Mouse (Mus musculus) limb, embryonic 11.5 days (tissue): ENCODE data around the gene Skil. TPM values are rescaled to one million over a fixed set of nuclear protein-coding genes. Genes with fewer than 3 reads are reported as not detected.

Source experiments
- ATAC-seq: fragments of 200-750 bp; cut with Nextera tagmentation; 2 replicates; pipeline ENCODE4 v1.8.0; 2017; ENCODE audit warnings: low read depth; ENCODE audit not compliant: insufficient number of reproducible peaks, low FRiP score, low TSS enrichment
- DNase-seq: peaks from one replicate; pipeline ENCODE4 v3.0.0-alpha.2; 2015; ENCODE audit warnings: low spot score
- H3K27ac ChIP-seq: fragments of 300-500 bp; sonication (generic); replicated peaks from 2 replicates; pipeline ENCODE4 v1.5.1; 2014; ENCODE audit warnings: low read depth, mild to moderate bottlenecking, low read length
- H3K27me3 ChIP-seq: fragments of 300-500 bp; sonication (generic); 2 replicates; pipeline ENCODE4 v1.6.1; 2014; ENCODE audit warnings: mild to moderate bottlenecking, low read length, mixed read lengths; ENCODE audit not compliant: control insufficient read depth, insufficient read depth
- H3K36me3 ChIP-seq: fragments of 300-500 bp; sonication (generic); 2 replicates; pipeline ENCODE4 v1.6.1; 2014; ENCODE audit warnings: mild to moderate bottlenecking, low read length, moderate library complexity, mixed read lengths; ENCODE audit not compliant: control insufficient read depth, insufficient read depth
- H3K4me1 ChIP-seq: fragments of 300-500 bp; sonication (generic); 2 replicates; pipeline ENCODE4 v1.6.1; 2014; ENCODE audit warnings: low read length, mixed read lengths; ENCODE audit not compliant: control insufficient read depth, insufficient read depth
- H3K4me2 ChIP-seq: fragments of 300-500 bp; sonication (generic); 2 replicates; pipeline ENCODE4 v1.6.1; 2014; ENCODE audit warnings: low read depth, mild to moderate bottlenecking, moderate library complexity; ENCODE audit not compliant: severe bottlenecking
- H3K4me3 ChIP-seq: fragments of 300-500 bp; sonication (generic); 2 replicates; pipeline ENCODE4 v1.5.1; 2014; ENCODE audit warnings: low read depth, low read length
- H3K9ac ChIP-seq: fragments of 300-500 bp; sonication (generic); 2 replicates; pipeline ENCODE4 v1.6.1; 2014; ENCODE audit warnings: mild to moderate bottlenecking, low read length
- H3K9me3 ChIP-seq: fragments of 300-500 bp; sonication (generic); 2 replicates; pipeline ENCODE4 v1.6.1; 2016; ENCODE audit warnings: low read length; ENCODE audit not compliant: control insufficient read depth
- WGBS: fragments of 180-500 bp; shearing (Covaris S2); extraction: QIAGEN DNeasy Blood & Tissue Kit; methylation state at CpG from one replicate; pipeline ENCODE4 v1.1.7; 2014; 5-methylcytosine and 5-hydroxymethylcytosine counted together
- polyA plus RNA-seq: library from polyadenylated mRNA; unstranded; fragments of >200 nt; fragmentation: Nextera tagmentation; extraction: Ambion mirVana; gene quantifications from 2 replicates; pipeline ENCODE4 v1.2.1, GENCODE M21; 2014

Skil gene
- polyA plus RNA-seq, 1 experiment from 2014 or later, result 33.5 TPM

- 3% methylated on average over 30 of the region's 30 CpGs for WGBS
- peak; percentile 93 for ATAC-seq
- H3K36me3 ChIP-seq, result no peaks in the 10 kb centered on the region
- H3K9ac ChIP-seq, result peak overlapping the region; percentile 58
- H3K9me3 ChIP-seq, result no peaks in the 10 kb centered on the region
- H3K4me3 ChIP-seq, result peak overlapping the region; percentile 32
- peak overlapping the region; percentile 52 for H3K4me2 ChIP-seq
- no peaks in the 10 kb centered on the region for H3K4me1 ChIP-seq
- peak overlapping the region; percentile 58; the same call in 1 of the 2 replicates for H3K27ac ChIP-seq
- DNase-seq, result peak; percentile 82
- H3K27me3 ChIP-seq, result no peaks in the 10 kb centered on the region
Measured at GRCm38 (mm10) chr3:31056651-31057627, 37.9 kb upstream of the Skil start.

GRCm38 (mm10) chr3:31060745-31061102 is 34.1 kb upstream of the Skil start:
- Histone ChIP-seq H3K9me3 (no peaks in the 10 kb centered on the region), H3K9ac (no peak overlapping the region), H3K4me2 (no peak overlapping the region), H3K27me3 (no peaks in the 10 kb centered on the region), H3K4me3 (no peak overlapping the region), H3K4me1 (no peaks in the 10 kb centered on the region), H3K27ac (no peak overlapping the region), H3K36me3 (no peaks in the 10 kb centered on the region)
- ATAC-seq (no peak), DNase-seq (no peak)
- WGBS, result 84% methylated on average over 8 of the region's 8 CpGs

GRCm38 (mm10) chr3:31061103-31061785 is 33.6 kb upstream of the Skil start:
- Histone ChIP-seq H3K27ac (no peak overlapping the region), H3K4me2 (no peak overlapping the region)
- DNase-seq, result no peak

GRCm38 (mm10) chr3:31061786-31062120 is 33.1 kb upstream of the Skil start:
- Histone ChIP-seq H3K4me2 (no peak overlapping the region), H3K4me3 (no peak overlapping the region), H3K36me3 (no peaks in the 10 kb centered on the region), H3K27me3 (no peaks in the 10 kb centered on the region), H3K9me3 (no peaks in the 10 kb centered on the region), H3K9ac (no peak overlapping the region), H3K4me1 (no peaks in the 10 kb centered on the region), H3K27ac (no peak overlapping the region)
- DNase-seq, result no peak
- ATAC-seq, result no peak
- 80% methylated on average over 4 of the region's 4 CpGs for WGBS

More at GRCm38 (mm10) chr3:31061103-31061785, 33.6 kb upstream of the Skil start:
- H3K9me3 ChIP-seq, result no peaks in the 10 kb centered on the region
- H3K4me1 ChIP-seq, result no peaks in the 10 kb centered on the region
- H3K4me3 ChIP-seq, result no peak overlapping the region
- no peak overlapping the region for H3K9ac ChIP-seq
- no peaks in the 10 kb centered on the region for H3K27me3 ChIP-seq
- no peak for ATAC-seq
- WGBS, result 78% methylated on average over 20 of the region's 20 CpGs
- H3K36me3 ChIP-seq, result no peaks in the 10 kb centered on the region

- Histone ChIP-seq H3K9ac (no peak overlapping the region), H3K27ac (no peak overlapping the region), H3K36me3 (no peaks in the 10 kb centered on the region), H3K9me3 (no peaks in the 10 kb centered on the region), H3K4me1 (no peaks in the 10 kb centered on the region), H3K4me2 (no peak overlapping the region), H3K4me3 (no peak overlapping the region), H3K27me3 (no peaks in the 10 kb centered on the region)
- 91% methylated on average over 7 of the region's 7 CpGs for WGBS
- ATAC-seq (no peak), DNase-seq (no peak)
Measured at GRCm38 (mm10) chr3:31062325-31062724, 32.5 kb upstream of the Skil start.

GRCm38 (mm10) chr3:31068482-31068881 is 26.4 kb upstream of the Skil start:
- no peak for ATAC-seq

GRCm38 (mm10) chr3:31071804-31072203 is 23.1 kb upstream of the Skil start:
- Histone ChIP-seq H3K27me3 (no peaks in the 10 kb centered on the region), H3K4me3 (no peak overlapping the region), H3K36me3 (no peaks in the 10 kb centered on the region), H3K4me1 (no peaks in the 10 kb centered on the region), H3K27ac (no peak overlapping the region), H3K9ac (no peak overlapping the region), H3K4me2 (no peak overlapping the region), H3K9me3 (no peaks in the 10 kb centered on the region)
- 87% methylated on average over 14 of the region's 14 CpGs for WGBS
- no peak for DNase-seq
- no peak for ATAC-seq

More at GRCm38 (mm10) chr3:31068482-31068881, 26.4 kb upstream of the Skil start:
- Histone ChIP-seq H3K27ac (no peak overlapping the region), H3K9me3 (no peaks in the 10 kb centered on the region), H3K27me3 (no peaks in the 10 kb centered on the region), H3K4me3 (no peak overlapping the region), H3K4me1 (no peaks in the 10 kb centered on the region), H3K4me2 (no peak overlapping the region), H3K9ac (no peak overlapping the region), H3K36me3 (no peaks in the 10 kb centered on the region)
- WGBS, result 88% methylated on average over 7 of the region's 7 CpGs
- no peak for DNase-seq

DNA sequence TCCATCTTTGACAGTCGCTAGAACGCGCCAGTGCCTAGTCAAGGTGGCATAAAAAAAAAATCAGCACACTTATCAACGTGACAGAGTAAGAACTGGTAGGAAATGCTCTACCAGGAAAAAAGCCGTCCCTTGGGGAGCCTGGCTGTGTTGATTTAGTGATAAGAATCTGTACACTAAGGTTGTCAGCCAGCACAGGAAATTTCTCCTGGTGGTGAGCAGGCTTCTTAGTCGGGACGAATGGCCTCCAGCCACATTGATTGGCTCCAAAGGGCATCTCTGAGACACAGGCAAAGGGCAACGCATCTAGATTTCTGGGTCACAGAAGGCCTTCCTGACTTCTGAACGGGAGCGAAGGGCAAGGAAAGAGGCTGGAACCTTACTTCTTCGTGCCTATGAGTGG is 19.1 kb upstream of the Skil start:
- Histone ChIP-seq H3K27ac (no peak overlapping the region), H3K4me1 (no peaks in the 10 kb centered on the region), H3K9me3 (no peaks in the 10 kb centered on the region), H3K36me3 (no peaks in the 10 kb centered on the region), H3K9ac (no peak overlapping the region), H3K27me3 (no peaks in the 10 kb centered on the region), H3K4me2 (no peak overlapping the region), H3K4me3 (no peak overlapping the region)
- DNase-seq, result no peak
- ATAC-seq, result no peak
- WGBS, result 73% methylated on average over 11 of the region's 11 CpGs
